Mouse (Mus musculus): ENCODE data around the gene Baz2b. TPM values are rescaled to one million over a fixed set of nuclear protein-coding genes. Genes with fewer than 3 reads are reported as not detected.

Gene Baz2b
- polyA plus RNA-seq, 1 experiment: 46.2 TPM

DNA sequence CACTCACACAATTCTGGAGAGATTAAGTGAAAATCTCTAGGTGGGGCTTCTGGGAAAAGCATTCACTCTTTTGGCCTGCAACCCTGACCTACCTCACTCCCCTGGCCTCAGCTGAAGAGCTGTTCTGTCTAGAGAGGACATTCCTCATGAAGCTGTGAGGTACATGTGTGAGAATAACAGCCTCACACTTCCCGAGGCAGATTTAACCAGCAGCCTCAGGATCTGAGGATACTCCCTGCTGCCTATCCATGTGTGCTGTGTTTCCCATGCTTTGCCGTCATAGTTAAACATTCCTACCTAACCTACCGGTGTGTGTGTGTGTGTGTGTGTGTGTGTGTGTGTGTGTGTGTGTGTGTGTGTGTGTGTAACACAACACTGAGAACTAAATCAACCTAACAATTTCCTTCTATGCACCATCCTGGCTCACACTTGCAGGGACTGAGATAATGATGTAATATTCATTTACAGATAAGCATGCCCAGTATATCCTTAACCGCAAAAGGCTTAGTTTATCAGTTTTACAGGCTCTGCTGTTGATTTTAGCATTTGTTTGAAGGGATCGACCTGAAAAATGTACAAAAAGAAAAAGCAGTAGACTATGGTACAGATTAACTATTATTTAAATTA is 206.5 kb downstream of the Baz2b start:
- WGBS: 66% methylated on average over 5 of the region's 5 CpGs
- Histone ChIP-seq H3K27ac (ENCODE audit: insufficient read depth, low read length) (no peak overlapping the region), H3K4me1 (ENCODE audit: control insufficient read depth, insufficient read depth, low read length) (no peaks in the 10 kb centered on the region), H3K4me3 (replicated peaks; ENCODE audit: insufficient read depth, low read depth, low read length) (no peak overlapping the region), H3K27me3 (ENCODE audit: control insufficient read depth, insufficient read depth, low read length) (no peaks in the 10 kb centered on the region)
- TF ChIP-seq POLR2A (IDR thresholded peaks at IDR 0.05; ENCODE audit: borderline replicate concordance, insufficient read depth, low read length) (no peak), CTCF (IDR thresholded peaks at IDR 0.05; ENCODE audit: borderline replicate concordance, insufficient read depth, low read depth, low read length) (no peak)
- no peak for DNase-seq

DNA sequence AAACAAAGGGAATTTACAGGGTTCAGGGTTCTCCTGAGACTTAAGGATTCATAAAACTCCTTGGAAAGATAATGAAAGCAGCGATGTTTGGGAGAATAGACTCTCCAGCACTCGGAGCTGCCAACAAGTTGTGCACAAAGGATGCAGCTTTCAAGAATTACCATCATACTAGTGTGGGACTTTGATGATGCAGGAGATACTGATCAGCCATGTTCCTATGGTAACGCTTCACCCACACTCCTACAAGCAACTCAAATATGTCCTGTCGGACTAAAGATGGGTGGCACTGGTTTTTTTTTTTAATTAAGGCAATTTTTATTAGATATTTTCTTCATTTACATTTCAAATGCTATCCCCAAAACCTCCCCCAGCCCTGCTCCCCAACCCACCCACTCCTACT is 209.4 kb downstream of the Baz2b start:
- DNase-seq: no peak
- no peaks in the 10 kb centered on the region for H3K27me3 ChIP-seq (ENCODE audit: control insufficient read depth, insufficient read depth, low read length)
- TF ChIP-seq CTCF (IDR thresholded peaks at IDR 0.05; ENCODE audit: borderline replicate concordance, insufficient read depth, low read depth, low read length): no peak
- no peak for TF ChIP-seq POLR2A (IDR thresholded peaks at IDR 0.05; ENCODE audit: borderline replicate concordance, insufficient read depth, low read length)
- 96% methylated on average over 4 of the region's 4 CpGs for WGBS
- no peaks in the 10 kb centered on the region for H3K4me1 ChIP-seq (ENCODE audit: control insufficient read depth, insufficient read depth, low read length)
- H3K4me3 ChIP-seq (replicated peaks; ENCODE audit: insufficient read depth, low read depth, low read length): no peak overlapping the region
- no peak overlapping the region for H3K27ac ChIP-seq (ENCODE audit: insufficient read depth, low read length)

GRCm38 (mm10) chr2:59997479-59998228 is 212.0 kb downstream of the Baz2b start:
- Histone ChIP-seq H3K4me1 (ENCODE audit: control insufficient read depth, insufficient read depth, low read length) (no peaks in the 10 kb centered on the region), H3K4me3 (replicated peaks; ENCODE audit: insufficient read depth, low read depth, low read length) (no peak overlapping the region), H3K27me3 (ENCODE audit: control insufficient read depth, insufficient read depth, low read length) (no peaks in the 10 kb centered on the region), H3K27ac (ENCODE audit: insufficient read depth, low read length) (no peak overlapping the region)
- WGBS: 92% methylated on average over 8 of the region's 8 CpGs
- TF ChIP-seq POLR2A (IDR thresholded peaks at IDR 0.05; ENCODE audit: borderline replicate concordance, insufficient read depth, low read length) (no peak), CTCF (IDR thresholded peaks at IDR 0.05; ENCODE audit: borderline replicate concordance, insufficient read depth, low read depth, low read length) (no peak)
- no peak for DNase-seq

DNA sequence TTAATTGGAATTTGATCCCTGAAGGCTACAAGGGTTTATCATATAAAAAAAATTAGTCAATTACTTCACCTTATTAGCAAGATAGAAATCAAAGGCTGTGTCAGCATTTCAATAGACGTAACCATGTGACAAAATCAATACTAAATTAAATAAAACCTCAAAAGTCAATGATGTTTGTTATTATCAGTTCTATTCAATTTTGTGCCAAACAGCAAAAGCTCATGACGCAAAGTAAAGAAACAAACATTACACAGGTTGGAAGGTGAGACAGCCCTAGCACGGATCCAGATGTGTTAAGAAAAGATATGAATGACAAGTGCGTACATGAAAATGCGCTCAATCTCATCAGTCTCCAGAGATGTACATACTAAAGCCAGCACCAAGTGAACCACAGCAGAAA is 212.7 kb downstream of the Baz2b start:
- WGBS: 98% methylated on average over 5 of the region's 5 CpGs
- TF ChIP-seq CTCF (IDR thresholded peaks at IDR 0.05; ENCODE audit: borderline replicate concordance, insufficient read depth, low read depth, low read length): no peak
- TF ChIP-seq POLR2A (IDR thresholded peaks at IDR 0.05; ENCODE audit: borderline replicate concordance, insufficient read depth, low read length): no peak
- Histone ChIP-seq H3K27ac (ENCODE audit: insufficient read depth, low read length) (no peak overlapping the region), H3K27me3 (ENCODE audit: control insufficient read depth, insufficient read depth, low read length) (no peaks in the 10 kb centered on the region), H3K4me1 (ENCODE audit: control insufficient read depth, insufficient read depth, low read length) (no peaks in the 10 kb centered on the region), H3K4me3 (replicated peaks; ENCODE audit: insufficient read depth, low read depth, low read length) (no peak overlapping the region)
- DNase-seq: no peak

DNA sequence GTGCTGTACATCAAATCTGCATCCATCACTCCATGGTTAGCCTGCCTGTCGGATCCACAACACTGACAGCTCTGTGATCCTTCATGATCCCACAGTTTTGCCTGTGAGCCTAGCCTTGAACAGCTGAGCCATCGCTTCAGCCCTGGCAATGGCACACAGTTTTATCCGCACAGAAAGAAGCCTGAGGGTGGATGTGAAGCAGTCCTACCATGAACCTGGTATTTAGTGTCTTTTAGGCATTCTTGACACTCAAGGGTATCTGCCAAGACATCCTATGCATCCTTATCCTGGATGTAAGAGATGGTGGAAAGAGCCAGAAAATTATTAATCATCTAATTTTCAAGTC is 216.5 kb downstream of the Baz2b start:
- no peak overlapping the region for H3K27ac ChIP-seq (ENCODE audit: insufficient read depth, low read length)
- no peak for DNase-seq
- no peak for TF ChIP-seq POLR2A (IDR thresholded peaks at IDR 0.05; ENCODE audit: borderline replicate concordance, insufficient read depth, low read length)
- no peak for TF ChIP-seq CTCF (IDR thresholded peaks at IDR 0.05; ENCODE audit: borderline replicate concordance, insufficient read depth, low read depth, low read length)
- H3K4me1 ChIP-seq (ENCODE audit: control insufficient read depth, insufficient read depth, low read length): no peaks in the 10 kb centered on the region
- H3K27me3 ChIP-seq (ENCODE audit: control insufficient read depth, insufficient read depth, low read length): no peaks in the 10 kb centered on the region
- WGBS: 75% methylated on average over 3 of the region's 3 CpGs
- H3K4me3 ChIP-seq (replicated peaks; ENCODE audit: insufficient read depth, low read depth, low read length): no peak overlapping the region

GRCm38 (mm10) chr2:59992488-59993189 is 217.0 kb downstream of the Baz2b start:
- TF ChIP-seq POLR2A (IDR thresholded peaks at IDR 0.05; ENCODE audit: borderline replicate concordance, insufficient read depth, low read length): no peak
- TF ChIP-seq CTCF (IDR thresholded peaks at IDR 0.05; ENCODE audit: borderline replicate concordance, insufficient read depth, low read depth, low read length): no peak
- no peaks in the 10 kb centered on the region for H3K4me1 ChIP-seq (ENCODE audit: control insufficient read depth, insufficient read depth, low read length)
- no peak for DNase-seq
- no peaks in the 10 kb centered on the region for H3K27me3 ChIP-seq (ENCODE audit: control insufficient read depth, insufficient read depth, low read length)
- no peak overlapping the region for H3K27ac ChIP-seq (ENCODE audit: insufficient read depth, low read length)
- H3K4me3 ChIP-seq (replicated peaks; ENCODE audit: insufficient read depth, low read depth, low read length): no peak overlapping the region
- WGBS: 80% methylated on average over 10 of the region's 10 CpGs

- no peaks in the 10 kb centered on the region for H3K27me3 ChIP-seq (ENCODE audit: control insufficient read depth, insufficient read depth, low read length)
- TF ChIP-seq CTCF (IDR thresholded peaks at IDR 0.05; ENCODE audit: borderline replicate concordance, insufficient read depth, low read depth, low read length): no peak
- no peak for TF ChIP-seq POLR2A (IDR thresholded peaks at IDR 0.05; ENCODE audit: borderline replicate concordance, insufficient read depth, low read length)
- H3K4me3 ChIP-seq (replicated peaks; ENCODE audit: insufficient read depth, low read depth, low read length): no peak overlapping the region
- no peaks in the 10 kb centered on the region for H3K4me1 ChIP-seq (ENCODE audit: control insufficient read depth, insufficient read depth, low read length)
- DNase-seq: no peak
- no peak overlapping the region for H3K27ac ChIP-seq (ENCODE audit: insufficient read depth, low read length)
Observed at GRCm38 (mm10) chr2:59991775-59992174, 217.9 kb downstream of the Baz2b start.

DNA sequence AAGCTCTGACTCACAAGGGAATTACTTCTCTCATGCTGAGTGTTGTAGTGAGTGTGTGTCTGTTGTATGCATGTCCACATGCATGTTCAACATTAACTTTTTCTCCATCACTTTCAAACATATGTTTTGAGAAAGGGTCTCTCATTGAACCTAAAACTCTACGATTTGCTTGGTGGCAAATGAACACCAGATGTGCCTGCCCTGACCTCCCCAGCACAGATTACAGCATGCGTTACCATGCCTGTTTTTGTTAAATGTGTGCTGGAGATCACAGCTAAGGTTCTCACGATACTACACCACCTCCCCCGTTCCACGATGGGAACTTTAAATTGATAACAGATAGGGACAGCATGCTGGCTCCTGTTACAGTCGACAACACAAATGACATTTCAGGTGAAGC is 222.1 kb downstream of the Baz2b start:
- Histone ChIP-seq H3K27me3 (ENCODE audit: control insufficient read depth, insufficient read depth, low read length) (no peaks in the 10 kb centered on the region), H3K27ac (ENCODE audit: insufficient read depth, low read length) (no peak overlapping the region), H3K4me1 (ENCODE audit: control insufficient read depth, insufficient read depth, low read length) (no peaks in the 10 kb centered on the region), H3K4me3 (replicated peaks; ENCODE audit: insufficient read depth, low read depth, low read length) (no peak overlapping the region)
- 83% methylated on average over 6 of the region's 6 CpGs for WGBS
- no peak for DNase-seq
- TF ChIP-seq CTCF (IDR thresholded peaks at IDR 0.05; ENCODE audit: borderline replicate concordance, insufficient read depth, low read depth, low read length) (no peak), POLR2A (IDR thresholded peaks at IDR 0.05; ENCODE audit: borderline replicate concordance, insufficient read depth, low read length) (no peak)
